In genomic region chr15:97773961-97774370, GRCm38 (mm10) we compare ENCODE assay signal across 8 mouse cellular contexts. TPM values are rescaled to one million over a fixed set of nuclear protein-coding genes. Genes with fewer than 3 reads are reported as not detected.
DNase-seq lines count a peak whose midpoint lies in the region; ATAC-seq and TF ChIP-seq lines count a peak whose summit lies in the region.
"Had no signal": no experiment of that assay in that cellular context is flagged by ENCODE, and none has a peak within 500 bp of the region (broad histone marks: within the 10 kb centered on the region; RNA-seq: fewer than 3 reads in every experiment).

No protein-coding gene starts in this region.

- intact Hi-C loops in left cerebral cortex, postnatal 10 days (cut with DNase I): no loop called here

- TF ChIP-seq CTCF in lung, adult 2 months (IDR thresholded peaks at IDR 0.05; ENCODE audit: insufficient read depth, low read length): no peak

- H3K9ac ChIP-seq in kidney, embryonic 16.5 days (replicated peaks; ENCODE audit: low read length): peak overlapping the region; percentile 40; the same call in 1 of the 2 replicates

- DNase-seq in lung, adult 2 months: peak; percentile 33
- no peak for DNase-seq in left cerebral cortex, postnatal 10 days (ENCODE audit: extremely low spot score in 1 of 2, low spot score in 2 of 2)
- DNase-seq in thymus, postnatal 10 days (ENCODE audit: low spot score in 2 of 2): no peak
- DNase-seq in ovary, adult 18-20 months (ENCODE audit: low spot score): no peak

- TF ChIP-seq POLR2A in lung, adult 2 months (IDR thresholded peaks at IDR 0.05; ENCODE audit: borderline replicate concordance, extremely low read depth, low read depth, low read length): 0 out of 2 replicates have a peak, but pooled peaks have one; percentile 14

- WGBS in kidney, embryonic 16.5 days: 45% methylated on average over 5 of the region's 5 CpGs
- WGBS in lung, adult 2 months: 39% methylated on average over 5 of the region's 5 CpGs

- H3K4me3 ChIP-seq in brown adipose tissue, adult 24 weeks (ENCODE audit: insufficient read depth, low read depth, low read length): no peak overlapping the region
- H3K4me3 ChIP-seq in kidney, embryonic 16.5 days (ENCODE audit: low read length): no peak overlapping the region
- H3K4me3 ChIP-seq in lung, adult 2 months (replicated peaks; ENCODE audit: extremely low read depth, low read depth, low read length): no peak overlapping the region
- H3K4me3 ChIP-seq: left cerebral cortex, adult 2 months had no signal

- no peaks in the 10 kb centered on the region for H3K36me3 ChIP-seq in kidney, embryonic 16.5 days (ENCODE audit: insufficient read depth, low read length)

- H3K4me1 ChIP-seq in brown adipose tissue, adult 24 weeks (ENCODE audit: control insufficient read depth, insufficient read depth, insufficient read length, low read length): peaks cover 35% of the 10 kb centered on the region
- peaks cover 81% of the 10 kb centered on the region for H3K4me1 ChIP-seq in kidney, embryonic 16.5 days (ENCODE audit: insufficient read depth, low read length)
- H3K4me1 ChIP-seq in lung, adult 2 months (ENCODE audit: control insufficient read depth, insufficient read depth, low read length): peaks cover 18% of the 10 kb centered on the region

- H3K4me2 ChIP-seq in kidney, embryonic 16.5 days (replicated peaks; ENCODE audit: low read depth, low read length): peak overlapping the region; percentile 34; the same call in 1 of the 2 replicates

- peak; percentile 38; the same call in 1 of the 2 replicates for ATAC-seq in granulocyte monocyte progenitor cell, adult 5-6 weeks (replicated peaks; ENCODE audit: poor library complexity, severe bottlenecking)
- peak; percentile 18; the same call in 1 of the 2 replicates for ATAC-seq in kidney, embryonic 16.5 days (ENCODE audit: low FRiP score, low TSS enrichment)

- no peaks in the 10 kb centered on the region for H3K9me3 ChIP-seq in kidney, embryonic 16.5 days (ENCODE audit: low read length)

- H3K27ac ChIP-seq in brown adipose tissue, adult 24 weeks (replicated peaks; ENCODE audit: low read depth, low read length): peak overlapping the region; percentile 96
- H3K27ac ChIP-seq in kidney, embryonic 16.5 days (ENCODE audit: low read length): peak overlapping the region; percentile 99
- H3K27ac ChIP-seq: left cerebral cortex, adult 2 months had no signal

- H3K27me3 ChIP-seq in kidney, embryonic 16.5 days (ENCODE audit: insufficient read depth, low read length): no peaks in the 10 kb centered on the region; the same call in 1 of the 2 replicates

RNA-seq across cellular contexts. Expression of gene Slc48a1, which starts 4.4 kb away (rescaled TPM):
- polyA plus RNA-seq in brown adipose tissue, adult 24 weeks (2012; ENCODE audit: insufficient read depth, insufficient read length, missing spikeins): 70.5 and 79.9 TPM in 2 replicates
- 97.0 and 99.2 TPM in 2 replicates for total RNA-seq in granulocyte monocyte progenitor cell, adult 5-6 weeks (2014; fragmentation: Nextera tagmentation)
- 67.6 and 71.6 TPM in 2 replicates for total RNA-seq in granulocyte monocyte progenitor cell, adult 5-6 weeks (2017)
- polyA plus RNA-seq in kidney, embryonic 16.5 days (2015; fragmentation: Nextera tagmentation; extraction: Ambion mirVana): 81.7 and 81.9 TPM in 2 replicates
- polyA plus RNA-seq in lung, adult 2 months (2012; rRNA removed): 158 and 174 TPM in 2 replicates
- total RNA-seq in left cerebral cortex, postnatal 10 days (2021): 100 to 1,000 TPM; 122 to 127 TPM

RNA-seq across cellular contexts. Expression of gene Rapgef3, which starts 6.2 kb away (rescaled TPM):
- 6.1 and 6.6 TPM in 2 replicates for polyA plus RNA-seq in brown adipose tissue, adult 24 weeks (2012; ENCODE audit: insufficient read depth, insufficient read length, missing spikeins)
- 8.4 and 33.0 TPM in 2 replicates for total RNA-seq in granulocyte monocyte progenitor cell, adult 5-6 weeks (2014; fragmentation: Nextera tagmentation)
- 11.9 and 19.1 TPM in 2 replicates for total RNA-seq in granulocyte monocyte progenitor cell, adult 5-6 weeks (2017)
- polyA plus RNA-seq in kidney, embryonic 16.5 days (2015; fragmentation: Nextera tagmentation; extraction: Ambion mirVana): 36.3 and 36.4 TPM in 2 replicates
- polyA plus RNA-seq in lung, adult 2 months (2012; rRNA removed): 94.2 and 133 TPM in 2 replicates
- total RNA-seq in left cerebral cortex, postnatal 10 days (2021): 10 to 100 TPM; 22.6 to 24.5 TPM

RNA-seq across cellular contexts. Expression of gene Endou, which starts 42.8 kb away (rescaled TPM):
- 0.63 and 2.0 TPM in 2 replicates for polyA plus RNA-seq in brown adipose tissue, adult 24 weeks (2012; ENCODE audit: insufficient read depth, insufficient read length, missing spikeins)
- total RNA-seq in granulocyte monocyte progenitor cell, adult 5-6 weeks (2014; fragmentation: Nextera tagmentation): 0.53 and 2.8 TPM in 2 replicates
- 1.7 and 2.2 TPM in 2 replicates for total RNA-seq in granulocyte monocyte progenitor cell, adult 5-6 weeks (2017)
- polyA plus RNA-seq in kidney, embryonic 16.5 days (2015; fragmentation: Nextera tagmentation; extraction: Ambion mirVana): 0.45 and 0.60 TPM in 2 replicates
- polyA plus RNA-seq in lung, adult 2 months (2012; rRNA removed): 4.0 and 18.9 TPM in 2 replicates
- total RNA-seq in left cerebral cortex, postnatal 10 days (2021): under 1 TPM; 0.20 to 0.54 TPM
